Mouse (Mus musculus): ENCODE results near the gene Npnt. TPM values are rescaled to one million over a fixed set of nuclear protein-coding genes. Genes with fewer than 3 reads are reported as not detected.

The Npnt gene
- polyA plus RNA-seq, 1 experiment from 2014 or later: 126 TPM

GRCm38 (mm10) chr3:132850431-132850830 lies 99.7 kb downstream of the Npnt start:
- Histone ChIP-seq H3K9ac (no peak overlapping the region), H3K4me1 (peaks cover 12% of the 10 kb centered on the region), H3K4me3 (replicated peaks) (no peak overlapping the region), H3K4me2 (no peak overlapping the region), H3K27me3 (no peaks in the 10 kb centered on the region), H3K27ac (no peak overlapping the region), H3K36me3 (no peaks in the 10 kb centered on the region), H3K9me3 (replicated peaks) (no peaks in the 10 kb centered on the region)
- 87% methylated on average over 2 of the region's 2 CpGs for WGBS
- ATAC-seq (replicated peaks; ENCODE audit: low FRiP score): no peak

GRCm38 (mm10) chr3:132849669-132850068 lies 100.4 kb downstream of the Npnt start:
- H3K36me3 ChIP-seq: no peaks in the 10 kb centered on the region
- H3K9me3 ChIP-seq (replicated peaks): no peaks in the 10 kb centered on the region
- H3K4me2 ChIP-seq: no peak overlapping the region
- H3K27ac ChIP-seq: no peak overlapping the region
- no peak overlapping the region for H3K4me3 ChIP-seq (replicated peaks)
- peaks cover 8% of the 10 kb centered on the region; the same call in 1 of the 2 replicates for H3K4me1 ChIP-seq
- 75% methylated on average over 7 of the region's 7 CpGs for WGBS
- ATAC-seq (replicated peaks; ENCODE audit: low FRiP score): no peak
- H3K9ac ChIP-seq: no peak overlapping the region
- no peaks in the 10 kb centered on the region for H3K27me3 ChIP-seq

- H3K4me3 ChIP-seq (replicated peaks): no peak overlapping the region
- no peaks in the 10 kb centered on the region for H3K27me3 ChIP-seq
- H3K36me3 ChIP-seq: peaks cover 17% of the 10 kb centered on the region
- no peak overlapping the region for H3K9ac ChIP-seq
- no peak overlapping the region for H3K4me2 ChIP-seq
- no peak overlapping the region for H3K27ac ChIP-seq
- no peak for ATAC-seq (replicated peaks; ENCODE audit: low FRiP score)
- no peaks in the 10 kb centered on the region for H3K9me3 ChIP-seq (replicated peaks)
- no peaks in the 10 kb centered on the region for H3K4me1 ChIP-seq
- WGBS: 90% methylated on average over 6 of the region's 6 CpGs
These were observed 107.4 kb downstream of the Npnt start for GRCm38 (mm10) chr3:132842676-132843075.

GRCm38 (mm10) chr3:132839516-132839915 lies 110.6 kb downstream of the Npnt start:
- no peak overlapping the region for H3K9ac ChIP-seq
- H3K27ac ChIP-seq: 0 out of 2 replicates have a peak overlapping the region, but pooled peaks have one; percentile 11
- H3K27me3 ChIP-seq: no peaks in the 10 kb centered on the region
- no peaks in the 10 kb centered on the region for H3K9me3 ChIP-seq (replicated peaks)
- H3K4me1 ChIP-seq: no peaks in the 10 kb centered on the region
- peaks cover 29% of the 10 kb centered on the region for H3K36me3 ChIP-seq
- 58% methylated on average over 8 of the region's 8 CpGs for WGBS
- H3K4me3 ChIP-seq (replicated peaks): no peak overlapping the region
- H3K4me2 ChIP-seq: no peak overlapping the region
- peak; percentile 94 for ATAC-seq (replicated peaks; ENCODE audit: low FRiP score)

GRCm38 (mm10) chr3:132838656-132839417 lies 111.3 kb downstream of the Npnt start:
- no peak overlapping the region for H3K4me3 ChIP-seq (replicated peaks)
- ATAC-seq (replicated peaks; ENCODE audit: low FRiP score): no peak
- no peak overlapping the region for H3K4me2 ChIP-seq
- no peaks in the 10 kb centered on the region for H3K27me3 ChIP-seq
- no peaks in the 10 kb centered on the region for H3K9me3 ChIP-seq (replicated peaks)
- H3K27ac ChIP-seq: no peak overlapping the region
- no peaks in the 10 kb centered on the region for H3K4me1 ChIP-seq
- H3K9ac ChIP-seq: no peak overlapping the region
- WGBS: 90% methylated on average over 15 of the region's 15 CpGs
- peaks cover 34% of the 10 kb centered on the region for H3K36me3 ChIP-seq

- H3K27ac ChIP-seq: no peak overlapping the region
- no peak overlapping the region for H3K9ac ChIP-seq
- ATAC-seq (replicated peaks; ENCODE audit: low FRiP score): no peak
- H3K9me3 ChIP-seq (replicated peaks): no peaks in the 10 kb centered on the region
- no peaks in the 10 kb centered on the region for H3K27me3 ChIP-seq
- H3K4me2 ChIP-seq: no peak overlapping the region
- no peaks in the 10 kb centered on the region for H3K4me1 ChIP-seq
- H3K36me3 ChIP-seq: peaks cover 34% of the 10 kb centered on the region
- H3K4me3 ChIP-seq (replicated peaks): no peak overlapping the region
- 88% methylated on average over 4 of the region's 4 CpGs for WGBS
These were observed 113.0 kb downstream of the Npnt start for GRCm38 (mm10) chr3:132837134-132837533.

GRCm38 (mm10) chr3:132835118-132835794 lies 114.8 kb downstream of the Npnt start:
- no peak overlapping the region for H3K4me2 ChIP-seq
- H3K4me1 ChIP-seq: no peaks in the 10 kb centered on the region
- no peak overlapping the region for H3K4me3 ChIP-seq (replicated peaks)
- no peak for ATAC-seq (replicated peaks; ENCODE audit: low FRiP score)
- peaks cover 36% of the 10 kb centered on the region for H3K36me3 ChIP-seq
- no peaks in the 10 kb centered on the region for H3K27me3 ChIP-seq
- WGBS: 83% methylated on average over 6 of the region's 6 CpGs
- no peak overlapping the region for H3K9ac ChIP-seq
- no peak overlapping the region for H3K27ac ChIP-seq
- H3K9me3 ChIP-seq (replicated peaks): no peaks in the 10 kb centered on the region

Other genes with a start within 250 kb of the Npnt start
- 22.0 and 24.1 TPM in 2 replicates for gene Ints12, start 141.5 kb upstream of the Npnt start, polyA plus RNA-seq (2015; fragmentation: Nextera tagmentation; extraction: Ambion mirVana)
- gene Gstcd, start 141.7 kb upstream of the Npnt start, polyA plus RNA-seq (2015; fragmentation: Nextera tagmentation; extraction: Ambion mirVana): 8.6 and 9.0 TPM in 2 replicates